Mouse (Mus musculus): ENCODE measurements at regions not wholly inside any gene's neighbourhood (a gene's known extent, or its start where the extent isn't known, plus 50 kb on each side); places are given as distances from the start of the nearest gene placed in this dataset.
"Not testable (repeated sequence)": the region's sequence is repeated elsewhere in the genome, so short reads cannot be mapped to it uniquely, and the experiment has no call there.

DNA sequence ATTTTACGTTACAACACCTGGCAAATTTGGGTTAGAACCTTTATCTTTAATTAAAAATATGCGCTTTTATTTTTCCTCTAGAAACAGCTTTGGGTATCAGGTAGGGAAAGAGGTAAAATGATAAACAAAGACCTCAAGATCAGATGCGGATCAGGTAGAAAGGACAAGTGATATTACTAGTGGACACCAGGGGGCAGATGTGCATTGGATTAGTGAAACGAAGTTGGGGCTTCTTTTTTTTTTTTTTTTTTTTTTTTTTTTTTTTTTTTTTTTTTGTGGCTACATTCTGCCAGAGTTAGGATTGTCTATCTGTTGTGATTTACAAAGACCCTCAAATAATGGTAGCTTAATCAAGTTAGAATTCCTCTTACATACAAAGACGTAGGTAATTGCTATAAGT, 153.8 kb downstream of the Cd109 start:
- peak; percentile 62 for DNase-seq

DNA sequence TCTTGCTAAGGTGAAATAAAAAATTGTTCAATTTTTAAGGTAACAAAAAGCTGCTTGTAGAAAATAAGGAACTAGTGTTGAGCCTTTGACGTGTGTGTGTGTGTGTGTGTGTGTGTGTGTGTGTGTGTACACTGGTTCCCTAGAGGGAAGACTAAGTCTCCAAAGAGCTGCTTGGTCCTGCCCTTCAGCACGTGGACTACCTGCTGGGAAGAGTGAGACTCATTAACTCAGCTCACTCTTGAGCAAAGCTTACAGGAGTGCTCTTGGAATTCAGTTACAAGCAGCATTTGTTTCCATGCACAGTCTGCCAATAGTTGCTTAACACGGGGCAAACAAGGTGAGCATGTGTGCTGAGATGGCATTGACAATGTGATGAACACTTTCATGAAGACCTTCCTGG, 158.6 kb downstream of the Cd109 start:
- DNase-seq, result peak; percentile 51

DNA sequence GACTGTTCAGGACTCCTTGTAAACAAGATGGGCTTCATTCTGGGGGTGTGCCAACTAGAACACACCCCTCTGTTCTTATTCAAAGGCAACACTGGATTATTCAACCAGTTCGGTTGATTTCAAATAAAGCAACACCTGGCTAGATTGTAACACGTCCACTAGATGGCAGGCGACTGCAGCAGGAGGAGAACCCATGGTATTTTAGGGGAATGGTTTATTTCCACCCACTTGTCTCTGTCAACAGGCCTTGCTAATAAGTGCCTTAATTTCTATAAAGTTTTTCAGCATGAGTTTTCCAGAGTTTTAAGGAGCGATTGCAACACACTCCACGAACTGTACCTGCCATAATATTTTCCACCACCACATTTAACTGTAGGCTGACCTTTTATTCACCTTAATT, 160.1 kb downstream of the Cd109 start:
- DNase-seq, result peak; percentile 60

DNA sequence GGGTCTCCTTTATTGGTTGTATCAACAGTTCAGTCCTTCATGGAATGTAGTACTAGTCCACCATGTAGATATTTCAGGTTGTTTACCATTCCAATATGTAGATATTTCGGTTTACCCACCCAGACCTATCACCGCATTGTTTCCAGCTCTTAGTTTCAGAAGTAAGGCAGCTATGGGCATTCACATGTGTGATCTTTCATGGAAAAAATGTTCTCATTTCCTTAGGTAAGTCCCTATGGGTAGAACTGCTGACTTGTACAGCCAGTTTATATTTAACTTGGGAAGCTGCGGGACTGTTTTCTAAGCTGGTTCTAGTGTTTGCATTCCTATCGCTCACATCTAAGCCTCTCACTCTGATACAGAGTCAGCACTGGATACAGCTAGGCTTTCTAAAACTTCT, 165.2 kb downstream of the Cd109 start:
- DNase-seq, result peak; percentile 1

DNA sequence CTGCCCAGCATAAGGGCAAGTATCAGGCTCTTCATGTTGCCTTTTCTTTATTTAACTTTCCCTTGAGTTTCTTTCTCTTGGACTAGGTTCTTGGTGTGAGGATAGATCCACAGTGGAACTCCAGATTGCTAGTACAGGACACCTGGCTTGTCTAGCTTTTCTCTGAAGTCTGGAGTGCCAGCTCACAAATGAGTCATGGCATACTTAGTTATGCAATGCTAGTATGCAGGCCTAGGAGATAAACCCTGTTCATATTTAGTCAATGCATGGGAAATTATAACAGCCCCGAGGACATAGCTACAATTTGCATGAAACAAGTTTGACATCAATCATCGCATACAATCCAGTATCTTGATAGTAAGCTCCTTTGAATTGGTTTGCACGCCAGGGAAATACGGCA, 167.0 kb downstream of the Cd109 start:
- no peak for DNase-seq

DNA sequence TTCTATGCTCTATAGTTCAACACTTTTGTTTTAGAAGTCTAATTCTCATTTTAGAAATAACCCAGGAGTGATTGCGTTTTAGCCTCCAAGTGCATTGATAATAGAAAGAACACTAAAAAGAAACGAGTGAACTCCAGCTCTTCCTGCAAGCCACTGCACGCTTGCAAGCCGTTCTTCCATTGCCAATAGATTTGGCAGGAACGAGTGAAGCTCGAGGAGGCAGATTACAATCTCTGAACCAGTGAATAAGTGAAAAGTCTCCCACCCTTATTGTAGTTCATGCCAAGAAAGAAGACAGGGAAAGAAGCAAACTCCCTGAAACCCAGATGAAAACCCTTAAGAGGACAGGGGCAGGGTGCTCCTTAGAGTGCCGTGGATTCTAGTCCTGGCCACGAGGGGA, 167.5 kb downstream of the Cd109 start:
- no peak for DNase-seq

DNA sequence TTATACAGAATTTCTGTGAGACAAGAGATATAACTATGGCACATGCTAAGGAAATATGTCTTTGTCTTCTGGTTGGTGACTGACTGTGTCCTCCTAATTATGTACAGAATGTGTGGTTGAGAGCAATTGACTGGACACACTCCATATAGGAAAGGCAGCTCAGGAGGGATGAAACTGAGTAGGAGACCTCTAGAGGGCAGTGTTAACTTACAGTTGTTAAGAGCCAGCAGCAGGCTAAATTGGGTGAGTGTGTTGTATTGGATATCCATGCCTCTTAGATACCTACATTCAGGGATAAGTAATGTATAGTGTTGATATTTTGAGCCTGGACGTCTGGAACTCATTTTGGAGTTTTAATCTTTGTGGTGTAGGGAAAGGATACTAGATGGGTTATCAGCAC, 172.5 kb downstream of the Cd109 start:
- DNase-seq, result peak; percentile 64

DNA sequence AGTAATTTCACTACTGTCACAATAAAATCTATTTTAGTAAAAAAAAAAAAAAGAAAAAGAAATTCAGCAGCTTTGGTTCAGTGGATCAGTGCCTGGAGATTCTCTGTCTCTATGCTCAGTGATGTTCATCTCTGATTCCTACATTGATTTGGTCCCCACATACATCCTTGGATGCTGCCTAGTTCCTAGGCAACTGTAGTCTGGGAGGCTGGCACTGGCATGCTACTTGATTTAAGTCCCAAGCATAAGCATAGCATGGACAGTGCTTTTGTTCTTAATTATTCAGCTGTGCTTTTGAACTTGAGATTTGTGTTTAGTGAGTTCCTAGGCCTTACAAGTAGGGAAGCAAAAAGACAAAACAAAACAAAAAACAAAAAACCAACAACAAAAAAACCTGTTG, 174.4 kb downstream of the Cd109 start:
- DNase-seq, result no peak

DNA sequence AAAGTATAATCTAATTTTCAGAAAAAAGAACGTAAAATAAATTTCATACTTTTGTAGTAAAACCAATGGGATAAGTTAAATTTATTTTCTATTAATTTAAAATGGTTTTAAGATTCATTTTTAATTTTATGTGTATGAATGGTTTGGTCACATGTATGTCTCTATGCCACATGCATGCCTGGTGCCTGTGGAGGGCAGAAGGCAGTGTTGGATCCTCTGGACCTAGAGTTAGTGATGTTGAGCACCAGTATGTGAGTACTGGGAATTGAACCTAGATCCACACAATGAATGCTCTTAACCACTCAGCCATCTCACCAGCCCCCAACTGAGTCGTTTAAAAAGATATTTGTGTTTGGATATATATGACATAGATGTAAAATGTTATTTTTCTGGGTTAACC, 174.8 kb downstream of the Cd109 start:
- DNase-seq, result no peak

DNA sequence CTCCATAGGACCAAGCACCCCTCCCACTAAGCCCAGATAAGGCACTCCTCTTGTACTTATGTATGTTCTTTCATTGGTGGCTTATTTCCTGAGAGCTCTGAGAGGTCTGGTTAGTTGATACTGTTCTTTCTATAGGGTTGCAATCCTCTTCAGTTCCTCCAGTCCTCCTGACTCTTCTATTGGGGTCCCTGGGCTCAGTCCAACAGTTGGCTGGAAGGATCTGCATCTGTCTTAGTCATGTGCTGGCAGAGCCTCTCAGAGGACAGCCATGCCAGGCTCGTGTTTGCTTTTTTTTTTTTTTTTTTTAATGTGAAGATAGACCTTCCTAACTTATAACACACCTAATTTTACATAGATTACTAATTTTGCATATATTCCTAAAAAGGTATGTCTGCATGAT, 180.5 kb downstream of the Cd109 start:
- no peak for DNase-seq

DNA sequence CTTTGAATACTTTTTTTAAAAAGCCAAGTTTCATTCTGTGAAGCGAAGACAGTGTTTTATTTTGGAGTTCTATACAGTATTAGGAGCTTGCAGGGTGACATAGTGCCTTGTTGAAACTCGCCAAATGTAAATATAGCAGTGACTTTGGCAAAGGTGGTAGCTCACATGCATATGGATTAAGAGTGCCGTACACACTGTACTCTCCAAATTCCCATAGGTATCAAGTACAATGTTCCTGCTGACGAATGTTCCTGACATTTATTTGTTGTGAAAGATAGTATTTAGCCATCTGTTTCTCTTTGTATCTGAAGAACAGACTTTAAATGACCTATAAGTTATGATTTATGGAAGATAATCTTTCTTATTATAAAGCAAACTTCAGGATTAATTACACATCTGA, 201.9 kb downstream of the Cd109 start:
- DNase-seq, result no peak

DNA sequence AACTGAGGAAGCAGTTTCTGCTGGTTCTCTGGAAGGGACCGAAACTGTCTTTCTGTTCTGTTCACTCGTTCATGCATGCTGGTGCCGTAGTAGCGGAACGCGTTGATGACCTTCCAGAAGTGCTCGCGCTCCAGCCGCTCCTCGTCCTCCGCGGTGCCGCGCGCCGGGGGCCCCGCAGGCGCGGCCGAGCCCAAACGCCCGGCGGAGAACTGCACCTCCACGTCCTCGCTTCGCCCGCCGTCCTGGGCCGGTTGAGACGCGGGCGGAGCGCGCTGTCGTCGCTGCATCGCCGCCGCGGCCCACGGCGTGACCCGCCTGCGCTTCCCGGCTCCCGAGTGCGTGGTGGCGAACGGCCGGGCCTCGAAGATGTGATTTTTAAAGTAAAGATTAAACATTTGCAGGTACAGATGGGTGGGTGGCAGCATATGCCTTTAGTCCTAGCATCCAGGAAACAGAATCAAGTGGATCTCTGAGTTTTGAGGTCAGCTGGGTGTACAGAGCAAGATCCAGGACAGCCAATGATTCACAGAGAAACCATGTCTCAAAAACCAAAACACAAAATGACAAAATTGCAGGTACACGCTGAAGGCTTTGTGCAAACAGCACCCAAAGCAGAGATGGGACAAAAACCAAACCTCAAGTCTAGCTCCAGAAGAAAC, 206.3 kb downstream of the Cd109 start:
- DNase-seq, result not testable (repeated sequence)

DNA sequence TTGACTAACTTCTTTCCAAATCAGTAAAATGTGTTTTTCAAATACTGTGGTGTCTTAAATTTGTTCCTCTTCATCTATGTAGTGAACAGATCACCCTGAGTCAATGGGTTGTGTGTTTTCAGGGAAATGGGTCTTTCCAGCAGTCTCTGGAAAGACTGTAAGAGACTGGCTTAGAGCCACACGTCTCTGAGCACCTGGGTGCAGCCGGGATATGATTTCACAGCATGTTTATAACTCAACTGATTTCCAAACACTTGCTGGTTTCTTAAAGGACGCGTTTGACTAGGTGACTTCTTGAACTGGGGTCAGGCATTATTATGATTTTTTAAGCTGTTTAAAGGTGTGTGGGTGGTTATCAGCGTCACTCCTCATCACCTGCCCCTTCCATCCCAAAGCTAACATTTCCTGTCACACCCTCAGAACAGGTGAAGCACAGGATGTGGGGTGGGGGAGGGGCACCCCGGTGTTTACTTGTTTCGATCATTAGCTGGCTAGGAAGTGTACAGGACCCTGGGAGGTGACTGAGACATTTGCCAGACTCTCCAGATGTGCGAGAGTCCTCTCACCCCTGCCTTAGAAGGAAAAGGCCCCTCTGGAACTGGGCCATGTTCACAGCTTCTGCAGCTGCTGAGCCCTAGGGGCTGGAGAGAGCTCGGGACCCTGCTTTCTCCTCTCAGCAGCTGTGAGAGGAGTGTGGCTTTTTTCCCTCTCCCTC, 229.8 kb downstream of the Cd109 start:
- DNase-seq, result peak; percentile 12

DNA sequence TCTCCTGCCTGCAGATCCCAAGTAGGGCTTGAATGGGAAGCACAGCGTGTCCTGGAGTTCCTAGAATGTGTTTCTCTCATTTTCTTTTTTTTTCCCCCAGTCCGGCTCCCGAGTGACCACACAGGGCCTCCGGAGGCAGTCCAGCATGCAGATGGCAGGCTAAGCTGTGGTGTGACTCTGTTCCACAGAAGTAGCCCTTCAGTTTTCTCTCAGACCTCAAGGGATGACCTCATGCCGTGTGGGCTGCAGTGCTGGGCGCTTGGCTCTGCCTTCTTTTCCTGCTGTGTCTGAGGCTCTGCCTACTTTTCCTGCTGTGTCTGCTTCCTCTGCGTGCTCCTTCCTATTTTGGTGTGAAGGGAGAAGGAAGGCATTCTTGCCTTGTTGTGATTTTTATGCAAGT, 230.8 kb downstream of the Cd109 start:
- no peak for DNase-seq

DNA sequence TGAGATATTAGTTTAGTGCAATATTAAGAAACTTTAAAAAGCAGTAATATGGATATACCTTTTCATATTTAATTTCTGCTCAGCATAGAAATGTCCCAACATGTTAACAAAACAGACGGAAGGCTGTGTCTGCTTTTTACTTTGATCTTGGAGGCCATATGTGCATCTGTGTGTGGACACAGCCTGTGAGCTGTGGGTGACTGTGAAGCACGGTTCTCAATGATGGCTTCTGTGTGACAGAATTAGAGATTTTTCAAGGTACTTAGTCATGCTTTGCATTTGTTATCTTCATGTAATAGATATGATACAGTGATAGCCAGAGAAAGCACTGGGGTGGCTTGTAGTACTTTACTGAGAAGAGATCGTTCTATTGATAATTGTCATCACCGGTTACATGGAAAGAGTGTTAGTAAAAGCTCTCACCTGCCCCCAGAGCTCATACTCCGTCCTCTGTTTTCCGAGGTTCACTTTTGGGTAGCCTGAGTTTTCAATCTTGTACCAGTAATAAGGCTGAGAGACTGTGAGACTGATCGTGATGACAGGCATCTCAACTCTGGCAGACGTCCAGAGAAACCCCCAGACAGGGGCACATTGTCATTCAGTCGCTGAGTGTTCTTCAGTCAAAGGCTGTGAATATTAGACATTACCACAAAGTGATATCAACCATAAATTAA, 232.7 kb downstream of the Cd109 start:
- DNase-seq, result no peak

DNA sequence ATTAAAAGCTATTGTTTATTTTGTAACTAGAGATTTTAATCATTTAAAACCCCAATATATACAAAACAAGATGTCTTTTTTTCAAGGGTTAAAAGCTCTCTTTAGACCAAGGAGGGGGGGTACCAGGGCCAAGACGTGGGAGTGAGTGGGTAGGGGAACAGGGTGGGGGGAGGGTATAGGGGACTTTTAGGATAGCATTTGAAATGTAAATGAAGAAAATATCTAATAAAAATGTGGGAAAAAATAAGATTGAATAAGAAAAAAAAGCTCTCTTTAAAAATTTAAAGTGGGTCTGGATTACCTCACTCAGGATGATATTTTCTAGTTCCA, 233.2 kb downstream of the Cd109 start:
- not testable (repeated sequence) for DNase-seq

DNA sequence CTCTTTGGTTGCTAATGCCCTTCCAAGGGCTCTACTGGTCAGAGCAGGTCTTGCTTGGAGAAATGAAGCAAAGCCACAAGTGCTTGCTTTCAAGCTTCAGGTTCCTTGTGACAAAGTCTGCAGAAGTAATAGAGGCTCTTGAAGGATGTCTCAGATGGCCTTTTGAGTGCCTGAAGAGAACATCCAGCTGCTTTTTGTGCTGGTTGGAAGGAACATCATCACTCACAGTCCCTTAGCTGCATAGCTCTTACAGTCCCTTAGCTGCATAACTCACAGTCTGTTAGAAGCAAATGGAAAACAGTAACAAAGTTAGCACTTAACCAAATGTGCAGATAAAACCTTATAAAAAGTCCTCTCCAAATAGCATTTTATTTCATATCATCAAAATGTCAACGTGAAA, 241.6 kb downstream of the Cd109 start:
- peak; percentile 15 for DNase-seq

DNA sequence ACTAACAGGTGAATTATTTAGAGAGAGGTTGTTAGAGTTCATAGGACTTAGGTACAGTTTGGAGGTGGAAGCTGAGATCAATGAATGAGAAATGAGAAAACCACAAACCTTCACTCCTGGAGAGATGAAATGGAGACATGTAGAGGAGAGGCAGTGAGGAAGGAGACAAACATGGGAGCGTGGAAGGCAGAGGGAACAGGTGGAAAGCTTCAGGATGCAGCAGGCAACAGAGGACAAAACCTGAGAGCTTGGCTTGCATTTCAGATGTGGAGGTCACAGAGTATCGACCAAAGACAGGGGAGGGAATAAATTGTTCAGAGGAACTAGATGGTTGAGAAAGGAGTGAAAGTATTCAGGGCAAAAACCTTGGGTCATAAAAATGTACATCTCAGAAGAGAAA, 244.6 kb downstream of the Cd109 start:
- DNase-seq, result no peak

DNA sequence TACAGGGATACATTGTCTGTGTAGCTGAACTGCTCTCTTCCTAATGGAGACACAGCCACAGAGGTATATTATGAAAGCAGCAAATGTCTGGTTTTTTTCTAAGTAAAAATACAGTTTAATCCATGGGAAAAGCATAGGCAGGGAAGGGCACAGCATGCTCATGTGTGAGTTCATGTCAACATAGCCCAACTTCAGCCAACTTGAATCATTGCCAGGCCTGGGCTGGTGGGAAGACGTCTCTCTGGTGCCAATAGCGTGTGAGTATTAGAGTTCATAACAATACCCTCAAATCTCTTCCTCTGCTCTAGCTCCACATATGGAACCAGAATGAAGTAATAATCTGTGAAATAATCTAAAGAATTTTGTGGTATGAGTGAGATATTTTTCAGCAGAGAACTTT, 257.2 kb downstream of the Cd109 start:
- no peak for DNase-seq

DNA sequence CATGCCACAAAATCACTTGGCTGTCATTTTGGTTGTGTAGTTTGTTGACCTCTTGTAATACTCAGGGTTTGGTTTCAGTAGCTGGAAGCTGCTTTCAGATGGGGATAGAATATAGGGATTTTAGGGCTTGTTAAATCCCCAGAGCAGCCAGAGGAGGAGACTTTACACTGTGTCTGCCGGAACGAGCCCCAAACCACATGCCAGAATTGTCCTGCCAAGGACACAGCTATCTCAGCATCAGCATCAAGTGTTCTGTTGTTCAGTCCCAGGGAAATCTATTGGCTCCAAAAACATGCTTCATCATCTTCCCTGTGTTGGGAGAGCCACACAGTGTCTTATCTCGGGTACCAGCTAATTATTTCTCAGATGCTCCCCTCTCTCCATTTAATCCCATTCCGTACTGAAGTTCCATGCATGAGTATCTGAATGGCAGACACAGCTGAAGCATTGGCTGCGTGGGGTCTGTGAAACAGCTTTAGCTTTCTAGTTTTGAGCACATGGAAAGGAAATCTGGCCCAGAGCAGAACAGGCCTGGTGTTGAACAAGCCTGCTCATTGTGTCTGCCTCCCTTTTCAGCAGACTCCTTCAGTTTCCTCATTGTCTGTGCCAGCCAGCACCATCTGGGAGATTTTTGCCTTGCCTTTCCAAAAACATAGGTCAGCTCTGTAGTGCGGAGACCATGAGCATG, 264.8 kb downstream of the Cd109 start:
- DNase-seq, result peak; percentile 1

DNA sequence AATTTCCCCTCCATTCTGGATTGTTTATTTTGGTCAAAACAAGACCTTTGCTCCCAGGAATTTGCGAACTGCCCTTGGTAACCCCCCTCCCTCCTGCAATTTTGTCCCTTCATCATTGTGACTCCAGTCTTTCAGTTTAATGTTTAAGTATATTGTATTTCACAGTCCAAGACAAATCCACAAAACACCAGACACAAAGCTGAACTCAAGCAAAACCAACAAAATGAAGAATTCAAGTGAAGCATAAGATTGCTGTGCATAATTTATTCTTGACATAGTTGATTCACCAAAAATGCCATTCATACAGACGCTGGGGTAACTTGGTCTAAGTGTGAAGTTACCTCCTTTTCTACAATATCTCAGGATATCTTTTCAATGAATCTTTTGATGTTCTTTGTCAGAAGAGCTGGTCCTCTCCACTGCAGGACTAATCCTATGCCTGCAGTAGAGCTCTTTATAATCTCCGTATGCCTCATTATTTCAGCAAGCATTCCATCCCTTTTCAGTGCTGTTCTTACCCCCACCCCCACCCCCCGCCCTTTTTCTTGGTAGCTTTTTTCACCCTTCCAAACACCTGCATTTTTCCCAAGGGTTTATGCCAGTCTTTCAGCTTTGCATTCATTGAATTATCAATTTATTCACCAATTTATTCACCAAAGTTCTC, 265.4 kb downstream of the Cd109 start:
- DNase-seq, result no peak

DNA sequence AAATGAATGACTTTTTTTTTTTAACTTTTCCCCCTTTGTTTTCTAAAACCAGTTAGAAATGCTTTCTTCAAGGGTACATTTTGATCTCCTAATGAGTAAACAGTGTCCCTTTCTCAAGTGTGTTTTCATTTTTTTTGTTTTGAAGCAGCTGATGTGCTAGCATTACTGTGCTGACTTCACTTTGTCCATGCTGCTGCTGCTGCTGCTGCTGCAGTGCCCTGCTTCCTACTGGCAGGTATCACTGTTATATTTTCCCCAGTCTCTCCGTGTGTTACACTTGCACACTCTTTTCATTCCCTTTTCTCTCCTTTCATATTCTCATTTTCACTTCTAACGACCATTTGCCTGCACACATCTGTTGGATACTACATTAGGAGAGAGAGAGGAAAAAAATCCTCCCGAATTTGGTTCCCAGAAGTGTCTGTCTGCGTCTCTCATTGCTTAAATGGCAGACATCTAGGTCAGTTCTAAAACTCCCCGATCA, 266.0 kb downstream of the Cd109 start:
- no peak for DNase-seq

DNA sequence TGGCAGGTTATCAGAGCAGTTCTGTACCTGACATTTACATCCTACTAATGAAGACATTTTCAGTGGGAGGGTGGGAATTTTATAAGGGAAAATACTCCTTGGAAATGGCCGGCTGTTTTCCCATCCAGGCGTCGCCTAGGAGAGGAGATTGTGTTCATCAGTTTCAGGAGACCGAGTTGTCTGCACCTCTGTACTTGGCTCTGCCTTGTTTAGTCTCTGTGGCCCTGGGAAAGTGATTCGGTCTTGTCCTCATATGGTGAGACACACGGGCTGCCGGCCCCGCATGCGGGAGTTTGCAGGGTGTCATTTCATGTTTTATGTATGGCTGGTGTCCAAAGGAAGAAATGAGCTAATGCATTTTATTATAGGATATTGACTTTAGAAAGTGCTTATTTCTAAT, 287.9 kb downstream of the Cd109 start:
- no peak for DNase-seq
